Mouse (Mus musculus) kidney, adult 2 months (tissue): Measurements from ENCODE around the gene Rps18. TPM values are rescaled to one million over a fixed set of nuclear protein-coding genes. Genes with fewer than 3 reads are reported as not detected.
A peak's percentile ranks its signal among the peaks of the same experiment; 100 is the strongest.

Experiments used
- DNase-seq: peaks from one replicate; pipeline ENCODE4 v3.0.0; 2021
- H3K27ac ChIP-seq: fragments of 200-500 bp; 2 replicates; pipeline ENCODE4 v1.5.1; 2012; ENCODE audit warnings: low read depth, low read length, control low read depth, inconsistent platforms; ENCODE audit not compliant: insufficient read depth
- H3K27me3 ChIP-seq: fragments of 200-500 bp; replicated peaks from 2 replicates; pipeline ENCODE4 v1.6.1; 2012; ENCODE audit warnings: mild to moderate bottlenecking, moderate library complexity, low read length, inconsistent platforms; ENCODE audit not compliant: control insufficient read depth, insufficient read depth
- H3K36me3 ChIP-seq: fragments of 200-500 bp; 2 replicates; pipeline ENCODE4 v1.6.1; 2012; ENCODE audit warnings: mild to moderate bottlenecking, moderate library complexity, low read length, inconsistent platforms; ENCODE audit not compliant: control insufficient read depth, insufficient read depth
- H3K4me1 ChIP-seq: fragments of 200-500 bp; 2 replicates; pipeline ENCODE4 v1.6.1; 2011; ENCODE audit warnings: low read length; ENCODE audit not compliant: control insufficient read depth, insufficient read depth
- H3K4me3 ChIP-seq: fragments of 200-500 bp; 2 replicates; pipeline ENCODE4 v1.5.1; 2011; ENCODE audit warnings: mild to moderate bottlenecking, low read depth, low read length, control low read depth; ENCODE audit not compliant: insufficient read depth
- CTCF ChIP-seq: fragments of 200-500 bp; conservative IDR thresholded peaks from 2 replicates; pipeline ENCODE4 v1.5.1; 2011; ENCODE audit warnings: low read depth, mild to moderate bottlenecking, control low read depth, low read length, moderate library complexity, mixed read lengths; ENCODE audit not compliant: insufficient read depth, insufficient read length
- POLR2A ChIP-seq: fragments of 200-500 bp; IDR thresholded peaks from one replicate; pipeline ENCODE4 v1.6.1; 2011; ENCODE audit warnings: low read depth, low read length, control low read depth
- WGBS: fragments of 180-500 bp; shearing (Covaris S2); methylation state at CpG from one replicate; pipeline ENCODE4 v1.1.7; 2018; 5-methylcytosine and 5-hydroxymethylcytosine counted together
- polyA plus RNA-seq: library from polyadenylated mRNA; depleted of rRNA; stranded (reverse); fragments of >200 nt; gene quantifications from 2 replicates; pipeline ENCODE4 v1.2.3, GENCODE M21; 2012

The Rps18 gene
- polyA plus RNA-seq, 1 experiment, result 406 TPM

DNA sequence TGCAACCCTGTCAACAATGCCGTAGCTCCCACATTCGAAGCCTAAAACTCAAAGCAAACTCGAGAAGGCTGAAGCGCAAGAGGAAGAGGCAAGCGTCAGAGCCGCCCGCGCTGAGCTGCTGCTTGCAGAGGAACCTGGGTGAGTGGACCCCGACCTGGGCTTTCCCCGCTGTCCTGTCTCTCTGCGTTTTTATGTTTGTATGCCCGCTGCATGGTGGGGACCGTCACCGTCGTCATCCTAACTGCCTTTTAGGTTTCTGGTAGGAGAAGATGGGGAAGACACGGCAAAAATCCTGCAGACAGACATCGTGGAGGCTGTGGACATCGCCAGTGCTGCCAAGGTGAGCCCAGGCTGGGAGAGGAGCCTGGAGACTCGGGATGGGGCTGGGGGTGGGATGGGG, 14.4 kb downstream of the Rps18 start:
- H3K36me3 ChIP-seq, result no peaks in the 10 kb centered on the region
- no peak for DNase-seq
- TF ChIP-seq POLR2A, result no peak
- no peak for TF ChIP-seq CTCF
- 52% methylated on average over 19 of the region's 19 CpGs for WGBS
- H3K27me3 ChIP-seq, result no peaks in the 10 kb centered on the region
- peak overlapping the region; percentile 99 for H3K4me3 ChIP-seq
- H3K27ac ChIP-seq, result no peak overlapping the region
- H3K4me1 ChIP-seq, result no peaks in the 10 kb centered on the region

GRCm38 (mm10) chr17:33940981-33941380, 14.8 kb downstream of the Rps18 start:
- no peaks in the 10 kb centered on the region for H3K36me3 ChIP-seq
- peak overlapping the region; percentile 99 for H3K4me3 ChIP-seq
- no peak for TF ChIP-seq POLR2A
- no peak overlapping the region for H3K27ac ChIP-seq
- no peaks in the 10 kb centered on the region for H3K27me3 ChIP-seq
- DNase-seq, result no peak
- 2% methylated on average over 26 of the region's 26 CpGs for WGBS
- H3K4me1 ChIP-seq, result no peaks in the 10 kb centered on the region

DNA sequence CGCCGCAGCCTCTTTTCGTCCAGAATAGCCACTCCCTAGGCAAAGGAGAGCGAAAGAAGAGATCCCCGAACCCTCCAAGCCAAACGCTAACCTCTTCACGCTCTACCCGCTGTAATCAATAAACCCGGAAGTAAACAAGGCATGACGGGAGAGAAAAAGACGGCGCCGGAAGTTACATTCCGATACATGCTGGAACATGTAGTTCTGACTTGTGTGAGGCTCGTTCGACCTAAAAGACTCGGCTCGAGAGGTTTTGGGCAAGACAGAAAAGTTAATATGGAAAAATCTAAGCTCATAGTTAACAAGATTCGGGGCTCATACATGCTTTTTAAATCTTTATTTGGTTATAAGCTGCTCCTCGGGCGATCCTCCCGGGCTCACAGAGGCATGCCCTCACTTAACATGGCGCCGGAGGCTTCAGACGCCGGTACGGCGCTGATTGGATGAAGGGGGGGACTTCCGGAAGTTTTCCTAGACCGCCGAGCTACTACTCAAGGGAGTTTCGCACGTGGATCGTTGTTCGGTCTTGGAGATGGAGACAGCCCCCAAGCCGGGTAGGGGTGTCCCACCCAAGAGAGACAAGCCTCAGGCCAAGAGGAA, 15.5 kb downstream of the Rps18 start, which contains the start of the genes Pfdn6 and Wdr46:
TSS of gene Pfdn6 (minus strand) at position 138 of the 600 bp plus-strand sequence.
TSS of gene Wdr46 (plus strand) at position 455 of the 600 bp plus-strand sequence.
- peak; percentile 95 for DNase-seq
- WGBS, result under 1% methylated on average over 36 of the region's 36 CpGs
- Histone ChIP-seq H3K27me3 (no peaks in the 10 kb centered on the region), H3K27ac (peak within 1 kb of the TSS; percentile 79), H3K36me3 (no peaks in the 10 kb centered on the region), H3K4me3 (peak within 1 kb of the TSS; percentile 99), H3K4me1 (no peaks in the 10 kb centered on the region)
- TF ChIP-seq CTCF, result no peak
- no peak for TF ChIP-seq POLR2A

GRCm38 (mm10) chr17:33938783-33939182, 17.0 kb downstream of the Rps18 start:
- H3K4me3 ChIP-seq, result no peak overlapping the region
- TF ChIP-seq CTCF (no peak), POLR2A (no peak)
- no peaks in the 10 kb centered on the region for H3K4me1 ChIP-seq
- H3K27me3 ChIP-seq, result no peaks in the 10 kb centered on the region
- no peak for DNase-seq
- no peak overlapping the region for H3K27ac ChIP-seq
- 69% methylated on average over 11 of the region's 11 CpGs for WGBS
- H3K36me3 ChIP-seq, result no peaks in the 10 kb centered on the region

DNA sequence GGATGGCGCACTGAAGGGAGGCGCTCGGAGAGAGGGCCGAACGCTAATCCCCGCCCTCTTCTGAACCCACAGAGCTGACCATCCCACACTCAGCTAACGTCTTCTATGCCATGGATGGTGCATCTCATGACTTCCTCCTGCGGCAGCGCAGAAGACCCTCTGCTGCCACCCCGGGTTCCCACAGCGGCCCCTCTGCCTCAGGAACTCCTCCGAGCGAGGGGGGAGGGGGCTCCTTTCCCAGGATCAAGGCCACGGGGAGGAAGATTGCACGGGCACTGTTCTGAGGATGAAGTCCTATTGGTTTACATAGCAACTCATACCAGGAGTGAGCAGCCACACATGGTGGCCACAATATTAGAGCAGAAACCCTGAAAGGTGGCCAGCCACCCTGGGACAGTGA, 18.8 kb downstream of the Rps18 start:
- WGBS, result 87% methylated on average over 15 of the region's 15 CpGs
- Histone ChIP-seq H3K4me1 (no peaks in the 10 kb centered on the region), H3K36me3 (no peaks in the 10 kb centered on the region), H3K27me3 (no peaks in the 10 kb centered on the region), H3K4me3 (no peak overlapping the region), H3K27ac (no peak overlapping the region)
- DNase-seq, result no peak
- TF ChIP-seq POLR2A (no peak), CTCF (no peak)

GRCm38 (mm10) chr17:33935422-33936055, 20.3 kb downstream of the Rps18 start:
- Histone ChIP-seq H3K27me3 (no peaks in the 10 kb centered on the region), H3K4me1 (no peaks in the 10 kb centered on the region), H3K27ac (no peak overlapping the region), H3K36me3 (no peaks in the 10 kb centered on the region), H3K4me3 (no peak overlapping the region)
- WGBS, result 80% methylated on average over 21 of the region's 21 CpGs
- DNase-seq, result no peak
- TF ChIP-seq POLR2A, result no peak
- TF ChIP-seq CTCF, result no peak

DNA sequence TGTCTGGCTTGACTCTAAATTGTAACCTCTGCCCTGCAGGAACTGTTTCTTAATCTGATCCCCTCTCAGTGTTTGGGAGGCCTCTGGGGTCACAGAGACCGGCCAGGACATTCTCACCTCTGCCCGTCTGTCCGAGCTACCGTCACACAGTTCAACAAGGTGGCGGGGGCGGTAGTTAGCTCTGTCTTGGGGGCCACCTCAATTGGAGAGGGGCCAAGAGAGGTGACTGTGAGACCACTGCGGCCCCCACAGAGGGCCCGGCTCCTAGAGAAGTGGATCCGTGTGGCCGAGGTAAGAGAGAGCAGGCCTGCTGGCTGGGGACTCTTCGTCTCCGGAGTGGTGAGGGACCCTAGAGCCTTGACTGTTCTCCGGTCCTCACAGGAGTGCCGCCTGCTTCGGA, 22.8 kb downstream of the Rps18 start:
- Histone ChIP-seq H3K4me1 (no peaks in the 10 kb centered on the region), H3K4me3 (no peak overlapping the region), H3K36me3 (no peaks in the 10 kb centered on the region), H3K27ac (no peak overlapping the region), H3K27me3 (no peaks in the 10 kb centered on the region)
- WGBS, result 94% methylated on average over 15 of the region's 15 CpGs
- no peak for TF ChIP-seq POLR2A
- no peak for TF ChIP-seq CTCF
- no peak for DNase-seq
